Mouse (Mus musculus): Measurements from ENCODE around the gene Olfr983.

Gene Olfr983

GRCm38 (mm10) chr9:40093495-40093894 is at the start of gene Olfr983:
Gene Olfr983, minus strand, starts transcription at chr9:40093595.
- no peak for DNase-seq (ENCODE audit: low spot score in 2 of 2)

- DNase-seq (ENCODE audit: low spot score in 2 of 2), result no peak
Observed at GRCm38 (mm10) chr9:40141544-40141943, 48.1 kb upstream of the Olfr983 start.

GRCm38 (mm10) chr9:40139484-40139883 is 46.1 kb upstream of the Olfr983 start:
- no peak for DNase-seq (ENCODE audit: low spot score in 2 of 2)

GRCm38 (mm10) chr9:40136987-40137688 is 43.7 kb upstream of the Olfr983 start:
- no peak for DNase-seq (ENCODE audit: low spot score in 2 of 2)

DNA sequence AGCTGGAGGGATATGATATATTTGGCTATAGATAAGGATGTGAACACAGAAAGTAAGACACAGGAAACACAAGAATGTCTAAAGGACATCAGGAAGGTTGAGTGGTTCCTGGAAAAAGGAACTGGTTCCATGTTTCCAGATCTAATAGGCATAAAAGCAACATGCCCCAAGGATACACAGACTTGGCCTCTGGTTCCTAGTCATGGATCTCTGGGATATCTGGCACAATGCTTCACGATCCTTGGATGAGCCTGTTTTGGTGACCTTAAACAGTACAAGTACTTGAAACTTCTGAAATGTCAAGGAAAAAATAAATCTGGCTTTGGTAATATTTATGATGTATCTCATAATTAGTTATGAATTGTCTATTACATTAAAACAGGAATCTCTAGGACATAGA is 37.2 kb upstream of the Olfr983 start:
- no peak for DNase-seq (ENCODE audit: low spot score in 2 of 2)

DNA sequence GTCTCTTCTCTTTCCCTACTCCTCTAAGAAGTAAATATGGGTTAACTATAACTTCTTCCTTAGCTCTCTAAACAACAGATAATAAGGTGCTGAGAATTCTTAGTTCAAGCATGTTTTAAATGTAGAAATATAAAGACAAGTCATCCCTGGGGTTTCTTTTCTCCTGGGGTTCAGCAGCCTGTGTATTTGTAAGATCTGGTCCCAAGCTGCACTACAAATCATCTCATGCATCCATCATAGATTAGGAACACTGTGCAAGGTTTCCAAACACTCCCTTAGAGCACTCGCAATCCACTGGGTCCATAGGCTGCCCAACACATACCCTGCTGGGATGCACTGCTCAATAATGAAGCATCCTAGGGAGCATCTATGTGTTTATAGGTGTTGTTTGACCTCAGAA is 36.7 kb upstream of the Olfr983 start, which contains the start of gene Olfr985:
TSS of gene Olfr985 (minus strand) at position 101 of the 400 bp plus-strand sequence.
- DNase-seq (ENCODE audit: low spot score in 2 of 2), result no peak

GRCm38 (mm10) chr9:40117287-40117659 is 23.9 kb upstream of the Olfr983 start:
- DNase-seq (ENCODE audit: low spot score in 2 of 2), result no peak

GRCm38 (mm10) chr9:40116645-40117286 is 23.4 kb upstream of the Olfr983 start:
- DNase-seq (ENCODE audit: low spot score in 2 of 2), result peak; percentile 12 to 22

DNA sequence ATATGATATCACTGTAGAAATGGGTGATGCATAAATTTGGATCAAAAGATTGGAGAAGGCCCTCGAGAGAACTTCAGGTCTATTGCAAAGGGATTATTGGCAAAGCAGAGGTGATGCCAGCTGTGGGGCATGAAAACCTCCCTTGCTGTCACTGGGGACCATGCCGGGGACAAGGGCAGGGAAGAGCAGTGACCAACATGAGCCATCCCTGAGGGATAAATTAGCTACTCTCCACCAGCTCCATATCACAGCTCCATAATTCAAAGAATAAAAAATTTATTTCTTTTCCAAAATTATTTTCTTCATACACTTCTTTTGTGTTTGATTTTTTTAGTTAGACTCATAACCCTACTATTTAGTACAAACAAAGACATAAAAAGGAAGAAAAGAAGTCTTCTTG is 20.7 kb upstream of the Olfr983 start, which contains the start of gene Olfr984:
TSS of gene Olfr984 (minus strand) at position 101 of the 400 bp plus-strand sequence.
- DNase-seq (ENCODE audit: low spot score in 2 of 2), result no peak

GRCm38 (mm10) chr9:40094769-40095168 is 1.4 kb upstream of the Olfr983 start:
- no peak for DNase-seq (ENCODE audit: low spot score in 2 of 2)

DNA sequence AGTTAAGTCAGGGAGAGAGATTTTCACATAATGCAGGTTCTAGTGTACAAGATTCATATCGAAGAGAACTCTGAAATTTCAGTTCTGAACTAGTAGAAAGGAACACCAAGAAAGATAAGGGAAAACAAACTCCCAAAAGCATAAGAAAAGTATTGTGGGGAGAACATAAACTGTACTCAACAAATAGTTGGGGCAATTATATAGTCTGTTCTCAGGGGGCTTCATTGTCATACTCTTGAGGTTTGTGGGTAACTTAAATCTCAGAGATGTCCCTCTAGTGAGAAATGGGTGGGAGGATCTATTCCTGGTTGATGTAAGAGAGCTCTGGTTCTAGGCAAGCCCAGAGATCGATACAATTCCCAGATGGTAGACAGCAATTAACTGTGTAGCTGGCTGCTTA is 19.9 kb downstream of the Olfr983 start, which contains the start of gene Olfr982:
TSS of gene Olfr982 (plus strand) at position 301 of the 400 bp plus-strand sequence.
- DNase-seq (ENCODE audit: low spot score in 2 of 2), result no peak

GRCm38 (mm10) chr9:40050138-40050537 is 43.3 kb downstream of the Olfr983 start:
- no peak for DNase-seq (ENCODE audit: low spot score in 2 of 2)

Measured in right cerebral cortex, adult 2 months (tissue).